Mouse (Mus musculus): ENCODE measurements around the gene 4930412O13Rik.

4930412O13Rik gene

DNA sequence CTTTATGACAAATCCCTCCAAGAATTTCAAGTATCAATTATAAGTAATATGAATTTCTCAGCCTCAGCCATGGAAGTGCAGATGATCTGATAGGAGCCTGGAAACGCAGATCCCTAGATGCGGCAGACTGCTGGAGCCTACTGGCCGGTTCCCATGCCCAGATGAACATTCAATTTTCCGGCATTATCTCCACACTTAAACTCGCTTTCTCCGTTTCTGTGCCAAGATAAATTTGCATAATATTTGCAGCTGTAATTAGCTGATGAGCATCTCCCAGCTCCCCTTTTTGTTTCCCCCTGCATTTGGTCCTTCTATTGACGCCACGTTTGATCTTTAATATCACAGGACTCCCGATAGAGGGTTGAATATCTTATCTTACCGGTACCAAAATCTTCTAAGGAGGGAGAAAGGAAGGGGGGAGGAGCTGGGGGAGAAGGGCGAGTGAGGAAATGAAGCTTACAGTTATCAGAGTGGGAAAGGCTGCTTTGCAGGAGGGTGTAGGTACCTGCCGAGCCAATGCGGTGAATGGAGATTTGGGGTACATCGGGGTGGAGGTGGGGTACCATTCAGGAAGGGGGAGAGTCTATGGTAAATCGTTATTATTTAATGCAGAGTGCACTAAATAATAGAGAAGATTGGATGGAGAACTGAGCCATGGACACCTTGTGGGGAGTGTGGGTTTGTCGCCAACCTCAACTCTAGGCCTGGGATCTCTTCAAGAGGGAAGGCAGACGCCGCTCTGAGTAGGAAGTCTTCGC, 14.0 kb downstream of the 4930412O13Rik start:
- in situ Hi-C loops (cut with MseI, MboI) = loop anchor here in 1 of 2 experiments (25.0 kb wide), 1 partner anchor 433 kb away; no protein-coding TSS in a partner anchor

DNA sequence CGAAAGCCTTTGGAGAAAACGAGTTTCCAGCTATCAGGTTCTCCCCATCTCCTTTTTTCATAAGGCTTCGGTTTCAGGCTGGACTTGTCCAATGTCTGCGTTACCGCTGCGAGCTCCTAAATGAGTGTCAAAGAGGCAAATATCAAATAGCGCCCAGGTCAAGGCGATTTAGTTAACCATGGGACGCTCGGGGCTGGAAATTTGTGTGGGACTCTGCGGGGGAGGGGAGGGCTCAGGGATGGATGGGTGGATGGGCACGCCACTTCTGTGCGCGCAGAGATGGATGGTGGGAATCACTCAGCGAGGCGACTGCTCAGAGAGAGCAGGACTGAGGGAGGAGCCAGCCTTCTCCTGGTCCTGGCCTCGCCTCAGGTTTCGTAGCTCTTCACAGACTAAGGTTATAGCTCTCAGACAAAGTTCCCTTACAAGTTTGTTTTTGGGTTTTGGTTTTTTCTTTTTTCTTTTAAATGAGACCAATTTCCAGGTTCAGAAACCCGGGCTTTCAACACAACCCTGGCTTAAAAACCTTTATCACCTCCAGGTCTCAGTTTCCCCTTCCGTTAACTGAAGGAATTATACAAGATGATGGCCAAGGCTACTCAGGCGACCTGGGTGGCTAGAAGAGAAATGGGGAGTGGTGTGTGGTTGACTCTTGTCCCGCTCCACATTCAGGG, 15.2 kb downstream of the 4930412O13Rik start:
- in situ Hi-C loops (cut with MseI, MboI) = loop anchor here in 1 of 2 experiments (25.0 kb wide), 1 partner anchor 434 kb away; no protein-coding TSS in a partner anchor

DNA sequence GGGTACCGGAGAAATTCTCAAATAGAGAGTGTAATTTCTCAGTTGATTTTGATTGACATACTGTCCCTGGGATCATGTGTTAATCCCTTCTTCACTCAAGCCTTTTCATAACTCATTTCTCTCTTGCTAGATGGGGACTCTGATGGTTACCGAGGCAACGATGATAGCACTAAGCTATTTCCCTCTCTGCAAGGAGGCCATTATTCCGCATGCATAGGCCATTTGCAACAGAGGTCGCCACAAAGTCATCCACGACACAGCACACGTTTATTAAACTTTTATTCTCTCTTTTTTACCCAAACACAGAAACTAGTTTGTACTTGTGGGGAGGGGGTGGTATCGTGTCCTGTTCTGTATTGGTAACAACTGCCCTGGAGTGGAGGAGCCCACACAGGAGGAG, 16.8 kb downstream of the 4930412O13Rik start:
- in situ Hi-C loops (cut with MseI, MboI) = loop anchor here in 1 of 2 experiments (25.0 kb wide), 1 partner anchor 436 kb away; no protein-coding TSS in a partner anchor

DNA sequence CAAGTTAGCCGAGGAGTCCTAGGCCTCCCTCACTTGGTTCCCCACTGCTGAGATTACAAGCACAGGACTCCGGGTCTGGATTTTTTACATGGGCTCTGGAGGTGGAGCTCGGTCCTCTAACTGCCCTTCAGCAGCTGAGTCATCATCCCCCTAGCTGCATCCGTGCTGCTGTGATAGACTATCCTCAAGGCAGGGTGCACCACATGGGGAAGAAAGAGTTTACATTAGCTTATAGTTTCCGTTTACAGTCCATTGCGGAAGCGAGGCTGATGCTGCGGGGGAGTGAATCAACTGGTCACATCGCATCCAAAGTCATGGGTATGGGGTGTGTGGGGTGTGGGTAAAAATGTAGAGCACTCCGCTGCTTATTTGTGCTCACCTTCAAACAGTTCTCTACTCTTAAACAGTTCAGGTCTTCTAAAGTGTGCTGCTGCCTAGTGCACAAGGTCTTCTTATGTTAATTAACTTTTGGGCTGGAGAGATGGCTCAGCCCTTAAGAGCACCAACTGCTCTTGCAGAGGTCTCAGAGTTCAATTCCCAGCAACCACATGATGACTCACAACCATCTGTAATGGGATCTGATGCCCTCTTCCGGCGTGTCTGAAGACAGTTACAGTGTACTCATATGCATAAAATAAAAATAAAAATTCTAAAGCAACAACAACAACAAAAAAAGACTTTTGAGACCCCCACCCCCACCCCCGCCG, 23.0 kb downstream of the 4930412O13Rik start:
- in situ Hi-C loops (cut with MseI, MboI) = no loop called here

DNA sequence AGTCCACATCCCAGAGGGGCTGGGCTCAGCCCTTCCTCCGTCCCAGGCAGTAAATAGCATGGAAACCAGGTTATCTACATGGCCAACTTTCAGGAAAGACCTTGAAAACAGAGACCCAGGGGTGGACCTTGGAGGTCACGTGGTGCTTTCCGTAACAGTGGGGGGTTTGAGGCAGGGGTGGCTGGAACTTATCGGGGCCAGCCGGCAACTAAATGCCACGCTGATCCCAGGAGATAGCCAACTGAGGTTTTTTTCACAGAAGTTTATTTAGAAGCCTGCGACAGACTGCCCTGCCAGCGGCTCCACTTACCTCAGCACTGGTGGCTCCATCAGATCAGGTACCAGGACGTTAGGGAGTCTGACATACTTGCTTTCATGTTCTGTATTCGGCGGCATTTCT, 24.9 kb downstream of the 4930412O13Rik start:
- in situ Hi-C loops (cut with MseI, MboI) = no loop called here

DNA sequence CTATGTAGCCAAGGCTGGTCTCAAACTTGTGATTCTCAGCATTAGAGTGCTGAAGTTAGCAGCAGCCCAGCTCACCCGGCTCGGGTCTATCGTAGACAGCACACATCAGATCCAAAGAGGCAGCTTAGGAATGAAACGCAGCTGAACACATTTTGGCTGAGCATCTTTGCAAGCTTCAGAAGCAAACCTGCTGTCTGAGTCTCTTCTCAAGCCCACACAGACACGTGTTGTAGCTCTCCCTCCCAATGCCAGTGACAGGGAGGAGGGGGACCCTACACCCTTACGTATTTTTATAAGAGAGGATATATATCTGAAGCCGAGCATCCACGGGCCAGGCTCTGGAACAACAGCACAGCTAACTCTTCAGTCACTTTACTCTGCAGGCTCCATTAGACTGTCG, 36.5 kb downstream of the 4930412O13Rik start:
- in situ Hi-C loops (cut with MseI, MboI) = no loop called here

DNA sequence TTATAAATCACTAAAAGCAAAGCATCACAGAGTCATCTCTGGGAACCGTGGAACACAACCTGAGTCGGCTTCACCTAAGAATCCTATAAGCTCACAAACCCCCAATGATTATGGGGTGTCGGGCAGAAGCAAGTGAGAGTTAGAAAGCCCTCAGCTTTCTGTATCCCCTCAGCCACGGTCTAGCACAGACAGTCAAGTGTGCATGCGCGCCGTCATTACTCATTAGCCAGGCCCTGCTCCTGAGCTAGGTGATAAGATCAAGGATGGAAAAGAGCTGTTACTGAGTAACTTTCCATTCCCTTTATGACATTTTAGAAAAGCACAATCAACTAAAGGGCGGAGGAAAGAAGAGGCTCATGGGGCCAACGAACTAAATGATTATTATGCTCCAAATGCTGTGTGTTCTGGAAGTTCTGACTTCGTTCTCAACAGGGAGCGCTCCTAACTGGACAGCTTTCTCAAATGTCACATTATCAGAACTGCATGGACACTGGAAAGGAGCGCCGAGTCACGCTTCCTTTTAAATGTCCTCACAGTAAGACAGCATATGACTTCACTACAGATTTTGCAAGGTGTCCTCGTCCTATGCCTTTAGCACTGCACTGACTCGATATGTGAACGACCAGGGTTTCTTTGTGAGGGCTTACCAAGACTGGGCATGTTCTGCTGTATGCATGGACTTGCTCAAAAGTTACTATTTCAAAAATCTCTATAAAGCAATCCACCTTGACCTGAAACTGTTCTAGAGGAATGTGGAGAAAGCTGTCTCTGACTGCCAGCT, 37.8 kb downstream of the 4930412O13Rik start:
- in situ Hi-C loops (cut with MseI, MboI) = no loop called here

DNA sequence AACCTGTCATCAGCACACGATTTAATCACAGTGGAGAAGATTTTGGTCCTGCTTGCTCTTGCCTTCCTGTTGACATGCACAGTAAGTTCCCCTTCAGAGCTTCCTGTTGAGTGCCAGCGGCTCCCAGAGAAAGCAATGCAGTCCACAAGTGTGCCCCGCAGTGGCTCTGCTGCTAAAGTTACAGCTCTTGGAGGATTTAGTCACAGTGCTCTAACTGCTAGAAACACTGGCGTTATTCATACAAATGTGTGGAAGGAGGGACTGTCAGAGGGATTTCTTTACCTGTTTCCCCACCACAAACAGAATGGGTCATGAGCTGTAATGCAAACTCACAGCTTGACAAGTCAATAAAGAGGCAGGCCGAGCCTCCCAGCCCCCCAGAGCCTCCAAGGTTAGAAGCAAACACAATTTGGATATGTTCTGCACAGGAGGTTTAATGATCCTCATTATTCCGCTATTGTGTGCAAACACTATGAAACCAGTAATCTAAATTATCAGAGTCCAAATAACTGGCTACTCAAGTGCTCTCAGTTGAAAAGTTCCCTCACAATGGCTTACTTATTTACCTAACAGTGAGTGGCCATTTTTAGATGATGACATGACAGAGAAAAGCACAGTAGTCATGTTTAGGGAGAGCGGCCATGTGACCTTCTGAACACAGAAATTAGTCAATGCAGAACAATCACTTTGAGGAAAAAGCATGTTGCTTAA, 45.3 kb downstream of the 4930412O13Rik start:
- in situ Hi-C loops (cut with MseI, MboI) = no loop called here

DNA sequence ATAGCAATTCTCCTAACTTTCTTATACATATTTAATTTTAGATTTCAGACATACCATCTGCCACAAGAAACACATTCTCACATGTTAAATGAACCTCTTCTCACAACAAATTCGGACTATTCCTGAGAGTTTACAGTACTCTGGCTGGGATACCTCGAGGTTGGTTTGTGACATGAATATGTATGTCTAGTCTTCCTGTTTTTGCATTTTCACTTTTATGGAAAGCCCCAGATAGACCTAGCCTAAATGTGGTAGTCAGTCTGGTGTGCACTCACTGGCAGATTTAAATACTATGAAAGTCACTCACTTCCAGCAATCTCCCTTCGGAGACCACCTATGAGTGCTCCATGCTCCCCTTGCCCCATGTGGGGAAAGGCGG, 45.8 kb downstream of the 4930412O13Rik start:
- in situ Hi-C loops (cut with MseI, MboI) = no loop called here

Measured in mouse trophoblast stem cell (cell line).